ENCODE assay signal across 12 mouse cellular contexts in genomic region chr11:116954231-116955118, GRCm38 (mm10). TPM values are rescaled to one million over a fixed set of nuclear protein-coding genes. Genes with fewer than 3 reads are reported as not detected.
A peak's percentile ranks its signal among the peaks of the same experiment; 100 is the strongest.
DNase-seq lines count a peak whose midpoint lies in the region; ATAC-seq and TF ChIP-seq lines count a peak whose summit lies in the region.
"Had no signal": no experiment of that assay in that cellular context is flagged by ENCODE, and none has a peak within 500 bp of the region (broad histone marks: within the 10 kb centered on the region; RNA-seq: fewer than 3 reads in every experiment).

No protein-coding gene starts in this region.

- H3K4me2 ChIP-seq in lung, embryonic 14.5 days, result no peak overlapping the region
- H3K4me2 ChIP-seq: liver, embryonic 13.5 days; neural tube, embryonic 12.5 days had no signal

- H3K4me1 ChIP-seq in lung, embryonic 14.5 days (ENCODE audit: insufficient read depth), result no peaks in the 10 kb centered on the region
- H3K4me1 ChIP-seq: liver, embryonic 13.5 days; neural tube, embryonic 12.5 days had no signal

- no peak overlapping the region for H3K4me3 ChIP-seq in lung, embryonic 14.5 days (ENCODE audit: low read depth, low read length)
- H3K4me3 ChIP-seq in layer of hippocampus, adult 2 months, result no peak overlapping the region
- H3K4me3 ChIP-seq: liver, embryonic 13.5 days; neural tube, embryonic 12.5 days had no signal

- ATAC-seq in lung, embryonic 14.5 days (ENCODE audit: insufficient read depth), result peak; percentile 66; the same call in 1 of the 2 replicates

- TF ChIP-seq CTCF in lung, embryonic 14.5 days (IDR thresholded peaks at IDR 0.05; ENCODE audit: low read depth), result no peak
- TF ChIP-seq CTCF in layer of hippocampus, adult 2 months (conservative IDR thresholded peaks at IDR 0.05), result no peak

- 57% methylated on average over 23 of the region's 23 CpGs for WGBS in lung, embryonic 14.5 days

- H3K27me3 ChIP-seq in lung, embryonic 14.5 days (ENCODE audit: insufficient read depth, low read length), result no peaks in the 10 kb centered on the region
- H3K27me3 ChIP-seq: liver, embryonic 13.5 days; neural tube, embryonic 12.5 days had no signal

- H3K9me3 ChIP-seq in lung, embryonic 14.5 days (ENCODE audit: low read depth, low read length), result no peaks in the 10 kb centered on the region
- H3K9me3 ChIP-seq: liver, embryonic 13.5 days had no signal

- H3K36me3 ChIP-seq in lung, embryonic 14.5 days (ENCODE audit: insufficient read depth), result no peaks in the 10 kb centered on the region
- H3K36me3 ChIP-seq: liver, embryonic 13.5 days had no signal

- DNase-seq in lung, embryonic 14.5 days, result peak; percentile 62
- DNase-seq in lung, postnatal 25 days (ENCODE audit: low spot score), result no peak
- peak; percentile 26 to 41 for DNase-seq in frontal cortex, postnatal 36 days (ENCODE audit: low spot score in 2 of 2)
- peak; percentile 36 to 47 for DNase-seq in layer of hippocampus, adult 2 months (ENCODE audit: low spot score in 2 of 2)
- peak; percentile 31 for DNase-seq in right cerebral cortex, postnatal 25 days
- no peak for DNase-seq in gastrocnemius, postnatal 10 days
- DNase-seq in cerebellum, adult 9-10 months, result no peak
- DNase-seq: cerebellum, adult 11-12 months; liver, embryonic 13.5 days; thymus, postnatal 14 days had no signal

- H3K27ac ChIP-seq in lung, embryonic 14.5 days (ENCODE audit: low read depth), result peak overlapping the region; percentile 50
- H3K27ac ChIP-seq in layer of hippocampus, adult 2 months, result peak overlapping the region; percentile 67
- H3K27ac ChIP-seq: liver, embryonic 13.5 days had no signal

- no peak overlapping the region for H3K9ac ChIP-seq in lung, embryonic 14.5 days
- H3K9ac ChIP-seq: liver, embryonic 13.5 days; neural tube, embryonic 12.5 days had no signal

RNA-seq across cellular contexts. Expression of gene Mgat5b, which starts 35.8 kb away (rescaled TPM):
- polyA plus RNA-seq in lung, embryonic 14.5 days (2014; fragmentation: Nextera tagmentation; extraction: Ambion mirVana), result 0.22 and 0.59 TPM in 2 replicates
- total RNA-seq in layer of hippocampus, adult 2 months (2021), result 10 to 100 TPM; 51.0 to 51.2 TPM
- 1 to 10 TPM in 1 of 2 experiments, under 1 TPM in 1; 0.54 to 1.1 TPM for total RNA-seq in gastrocnemius, postnatal 10 days (2021)
- total RNA-seq: MEL had no signal
- polyA plus RNA-seq: liver, embryonic 13.5 days had no signal

Comparison
In these comparisons a context has a peak if more than half of its experiments do, and no peak if none do; other contexts are left out.
1. DNase-seq: peak in lung, embryonic 14.5 days (single experiment), frontal cortex, postnatal 36 days (2 of 2), layer of hippocampus, adult 2 months (2 of 2) and right cerebral cortex, postnatal 25 days (single experiment); none in lung, postnatal 25 days (single experiment), gastrocnemius, postnatal 10 days (single experiment) and cerebellum, adult 9-10 months (single experiment).
2. RNA of gene Mgat5b, which starts 35.8 kb away (total RNA-seq): 51.0 to 51.2 TPM in layer of hippocampus, adult 2 months; 0.54 to 1.1 TPM in gastrocnemius, postnatal 10 days; every median in the first group is over 10 times any median in the second.